Comparison of ENCODE assay signal across 8 mouse cellular contexts in genomic region chr8:122865441-122865840, GRCm38 (mm10). TPM values are rescaled to one million over a fixed set of nuclear protein-coding genes. Genes with fewer than 3 reads are reported as not detected.
DNase-seq lines count a peak whose midpoint lies in the region; ATAC-seq and TF ChIP-seq lines count a peak whose summit lies in the region.

No protein-coding gene starts in this region.

- no peaks in the 10 kb centered on the region for H3K36me3 ChIP-seq in thymus, adult 2 months (ENCODE audit: control insufficient read depth, insufficient read depth, low read length)
- no peaks in the 10 kb centered on the region for H3K36me3 ChIP-seq in intestine, postnatal 0 days (ENCODE audit: control insufficient read depth, insufficient read depth)

- peak; percentile 64 for DNase-seq in embryo, embryonic 10 days (ENCODE audit: low spot score)
- no peak for DNase-seq in embryo, embryonic 9.5 days (ENCODE audit: extremely low spot score)
- DNase-seq in thymus, adult 2 months: peak; percentile 48
- DNase-seq in thymus, adult 18-20 months: no peak
- DNase-seq in naive thymus-derived CD4-positive, alpha-beta T cell, adult 2 months (ENCODE audit: low read depth): peak; percentile 41
- DNase-seq in adrenal gland, adult 2 months: no peak
- no peak for DNase-seq in left cerebral cortex, adult 11 months (ENCODE audit: low spot score)

- no peak for TF ChIP-seq CTCF in thymus, adult 2 months (IDR thresholded peaks at IDR 0.05; ENCODE audit: borderline replicate concordance, control insufficient read depth, extremely low read depth, insufficient read depth, low read length, poor library complexity)
- peak; percentile 57 for TF ChIP-seq CTCF in intestine, postnatal 0 days (IDR thresholded peaks at IDR 0.05; ENCODE audit: low read depth)

- no peak for ATAC-seq in intestine, postnatal 0 days

- H3K27me3 ChIP-seq in thymus, adult 2 months (ENCODE audit: control insufficient read depth, insufficient read depth, low read length): no peaks in the 10 kb centered on the region
- no peaks in the 10 kb centered on the region for H3K27me3 ChIP-seq in intestine, postnatal 0 days (replicated peaks; ENCODE audit: control insufficient read depth, insufficient read depth, low read length)

- no peak for TF ChIP-seq POLR2A in thymus, adult 2 months (IDR thresholded peaks at IDR 0.05; ENCODE audit: control insufficient read depth, extremely low read depth, insufficient read depth, low read length, poor library complexity)

- peaks cover 12% of the 10 kb centered on the region for H3K4me1 ChIP-seq in thymus, adult 2 months (replicated peaks; ENCODE audit: control insufficient read depth, insufficient read depth, low read length)
- H3K4me1 ChIP-seq in intestine, postnatal 0 days (replicated peaks; ENCODE audit: control insufficient read depth, insufficient read depth, low read length): 0 out of 2 replicates have a peak, but pooled peaks cover 3% of the 10 kb centered on the region

- WGBS in thymus, adult 2 months: 56% methylated on average over 10 of the region's 10 CpGs
- 68% methylated on average over 10 of the region's 10 CpGs for WGBS in intestine, postnatal 0 days

- no peak overlapping the region for H3K27ac ChIP-seq in thymus, adult 2 months (ENCODE audit: control insufficient read depth, insufficient read depth, low read length)
- no peak overlapping the region for H3K27ac ChIP-seq in intestine, postnatal 0 days (ENCODE audit: low read depth, low read length)

- 0 out of 2 replicates have a peak overlapping the region, but pooled peaks have one; percentile 24 for H3K4me2 ChIP-seq in intestine, postnatal 0 days (replicated peaks; ENCODE audit: low read depth)

- peak overlapping the region; percentile 20 for H3K4me3 ChIP-seq in thymus, adult 2 months (ENCODE audit: control insufficient read depth, insufficient read depth, low read length)
- H3K4me3 ChIP-seq in intestine, postnatal 0 days (ENCODE audit: low read depth, low read length): no peak overlapping the region

- H3K9ac ChIP-seq in intestine, postnatal 0 days (ENCODE audit: low read depth, low read length): no peak overlapping the region

- H3K9me3 ChIP-seq in intestine, postnatal 0 days (ENCODE audit: control insufficient read depth): no peaks in the 10 kb centered on the region

RNA-seq across cellular contexts. Expression of gene Cdh15, which starts 17.7 kb away (rescaled TPM):
- polyA plus RNA-seq in thymus, adult 2 months (2012; rRNA removed): 0.11 and 0.13 TPM in 2 replicates
- polyA plus RNA-seq in intestine, postnatal 0 days (2015; fragmentation: Nextera tagmentation; extraction: Ambion mirVana): 0.04 and 0.07 TPM in 2 replicates
- total RNA-seq in adrenal gland, adult 2 months (2021): under 1 TPM; 0.79 to 0.95 TPM
- polyA plus RNA-seq in adrenal gland, adult 2 months (2012; rRNA removed): 0.72 and 0.79 TPM in 2 replicates

Comparison
In these comparisons a context has a peak if more than half of its experiments do, and no peak if none do; other contexts are left out.
1. DNase-seq: peak in embryo, embryonic 10 days (single experiment), thymus, adult 2 months (single experiment) and naive thymus-derived CD4-positive, alpha-beta T cell, adult 2 months (single experiment); none in embryo, embryonic 9.5 days (single experiment), thymus, adult 18-20 months (0 of 2), adrenal gland, adult 2 months (single experiment) and left cerebral cortex, adult 11 months (single experiment).